ENCODE assay signal across 18 mouse cellular contexts in genomic region chr15:81255063-81255462, GRCm38 (mm10). TPM values are rescaled to one million over a fixed set of nuclear protein-coding genes. Genes with fewer than 3 reads are reported as not detected.
DNase-seq lines count a peak whose midpoint lies in the region; ATAC-seq lines count a peak whose summit lies in the region.
"Had no signal": no experiment of that assay in that cellular context is flagged by ENCODE, and none has a peak within 500 bp of the region (broad histone marks: within the 10 kb centered on the region; RNA-seq: fewer than 3 reads in every experiment).

No protein-coding gene starts in this region.

- H3K27me3 ChIP-seq in embryonic facial prominence, embryonic 14.5 days (replicated peaks; ENCODE audit: control insufficient read depth, insufficient read depth, low read length) = no peaks in the 10 kb centered on the region
- no peaks in the 10 kb centered on the region for H3K27me3 ChIP-seq in embryonic facial prominence, embryonic 10.5 days (replicated peaks; ENCODE audit: low read depth, poor library complexity, severe bottlenecking)
- no peaks in the 10 kb centered on the region for H3K27me3 ChIP-seq in midbrain, embryonic 11.5 days (ENCODE audit: control insufficient read depth, insufficient read depth, low read length)
- H3K27me3 ChIP-seq in midbrain, embryonic 10.5 days (ENCODE audit: low read depth, poor library complexity, severe bottlenecking) = no peaks in the 10 kb centered on the region
- no peaks in the 10 kb centered on the region for H3K27me3 ChIP-seq in midbrain, embryonic 15.5 days (replicated peaks)
- H3K27me3 ChIP-seq: embryonic facial prominence, embryonic 15.5 days; heart, embryonic 12.5 days; kidney, embryonic 15.5 days; limb, embryonic 12.5 days; liver, embryonic 15.5 days; stomach, embryonic 15.5 days had no signal

- H3K4me3 ChIP-seq in embryonic facial prominence, embryonic 14.5 days (ENCODE audit: low read depth, low read length) = no peak overlapping the region
- H3K4me3 ChIP-seq in embryonic facial prominence, embryonic 10.5 days = no peak overlapping the region
- no peak overlapping the region for H3K4me3 ChIP-seq in midbrain, embryonic 11.5 days (ENCODE audit: low read depth, low read length)
- H3K4me3 ChIP-seq in midbrain, embryonic 10.5 days = no peak overlapping the region
- no peak overlapping the region for H3K4me3 ChIP-seq in midbrain, embryonic 15.5 days
- H3K4me3 ChIP-seq: embryonic facial prominence, embryonic 15.5 days; heart, embryonic 12.5 days; kidney, embryonic 15.5 days; limb, embryonic 12.5 days; liver, embryonic 15.5 days; stomach, embryonic 15.5 days had no signal

- H3K27ac ChIP-seq in embryonic facial prominence, embryonic 14.5 days (replicated peaks; ENCODE audit: low read depth, low read length) = no peak overlapping the region
- H3K27ac ChIP-seq in embryonic facial prominence, embryonic 10.5 days (replicated peaks) = no peak overlapping the region
- H3K27ac ChIP-seq in midbrain, embryonic 11.5 days (ENCODE audit: low read depth, low read length) = no peak overlapping the region
- no peak overlapping the region for H3K27ac ChIP-seq in midbrain, embryonic 10.5 days (replicated peaks)
- H3K27ac ChIP-seq in midbrain, embryonic 15.5 days = peak overlapping the region; percentile 66
- H3K27ac ChIP-seq: embryonic facial prominence, embryonic 15.5 days; kidney, embryonic 15.5 days; limb, embryonic 12.5 days; liver, embryonic 15.5 days; stomach, embryonic 15.5 days had no signal

- H3K36me3 ChIP-seq in embryonic facial prominence, embryonic 14.5 days (ENCODE audit: control insufficient read depth, insufficient read depth, low read length) = no peaks in the 10 kb centered on the region
- H3K36me3 ChIP-seq in embryonic facial prominence, embryonic 10.5 days (replicated peaks) = no peaks in the 10 kb centered on the region
- no peaks in the 10 kb centered on the region for H3K36me3 ChIP-seq in midbrain, embryonic 11.5 days (ENCODE audit: control insufficient read depth, insufficient read depth, low read length)
- no peaks in the 10 kb centered on the region for H3K36me3 ChIP-seq in midbrain, embryonic 10.5 days
- H3K36me3 ChIP-seq in midbrain, embryonic 15.5 days (replicated peaks) = no peaks in the 10 kb centered on the region
- H3K36me3 ChIP-seq: embryonic facial prominence, embryonic 15.5 days; heart, embryonic 12.5 days; kidney, embryonic 15.5 days; limb, embryonic 12.5 days; liver, embryonic 15.5 days; stomach, embryonic 15.5 days had no signal

- peak; percentile 53 for DNase-seq in embryonic facial prominence, embryonic 14.5 days (ENCODE audit: low spot score)
- no peak for DNase-seq in embryonic facial prominence, embryonic 10.5 days (ENCODE audit: low spot score)
- DNase-seq in midbrain, embryonic 11.5 days (ENCODE audit: low spot score, missing footprints) = peak; percentile 68
- DNase-seq in midbrain, embryonic 10.5 days (ENCODE audit: low spot score) = no peak
- peak; percentile 55 for DNase-seq in brain, embryonic 18.5 days (ENCODE audit: low read depth, low spot score)
- no peak for DNase-seq in ovary, adult 18-20 months (ENCODE audit: low spot score)
- no peak for DNase-seq in spleen, postnatal 14 days (ENCODE audit: low spot score in 2 of 2)
- DNase-seq: cerebellum, adult 8-10 months; gastrocnemius, postnatal 36 days; lung, postnatal 10 days; thymus, postnatal 25 days had no signal

- peaks cover 5% of the 10 kb centered on the region; the same call in 1 of the 2 replicates for H3K9me3 ChIP-seq in embryonic facial prominence, embryonic 14.5 days (ENCODE audit: control insufficient read depth, low read length)
- no peaks in the 10 kb centered on the region for H3K9me3 ChIP-seq in embryonic facial prominence, embryonic 10.5 days
- no peaks in the 10 kb centered on the region for H3K9me3 ChIP-seq in midbrain, embryonic 11.5 days (ENCODE audit: control insufficient read depth, low read length)
- no peaks in the 10 kb centered on the region; the same call in 1 of the 2 replicates for H3K9me3 ChIP-seq in midbrain, embryonic 10.5 days (replicated peaks)
- H3K9me3 ChIP-seq in midbrain, embryonic 15.5 days = no peaks in the 10 kb centered on the region
- H3K9me3 ChIP-seq: embryonic facial prominence, embryonic 15.5 days; kidney, embryonic 15.5 days; liver, embryonic 15.5 days; stomach, embryonic 15.5 days had no signal

- H3K9ac ChIP-seq in embryonic facial prominence, embryonic 14.5 days (ENCODE audit: low read depth, low read length) = no peak overlapping the region
- no peak overlapping the region for H3K9ac ChIP-seq in midbrain, embryonic 11.5 days (ENCODE audit: low read length)
- H3K9ac ChIP-seq in midbrain, embryonic 15.5 days = no peak overlapping the region
- H3K9ac ChIP-seq: embryonic facial prominence, embryonic 15.5 days; heart, embryonic 12.5 days; kidney, embryonic 15.5 days; limb, embryonic 12.5 days; liver, embryonic 15.5 days; stomach, embryonic 15.5 days had no signal

- peak; percentile 50 for ATAC-seq in embryonic facial prominence, embryonic 14.5 days (ENCODE audit: low read depth)
- ATAC-seq in midbrain, embryonic 11.5 days (ENCODE audit: low FRiP score) = no peak
- peak; percentile 45; the same call in 1 of the 2 replicates for ATAC-seq in midbrain, embryonic 15.5 days (replicated peaks)

- 48% methylated on average over 6 of the region's 6 CpGs for WGBS in embryonic facial prominence, embryonic 14.5 days
- WGBS in embryonic facial prominence, embryonic 10.5 days = 65% methylated on average over 6 of the region's 6 CpGs
- 58% methylated on average over 6 of the region's 6 CpGs for WGBS in midbrain, embryonic 11.5 days
- WGBS in midbrain, embryonic 10.5 days = 68% methylated on average over 6 of the region's 6 CpGs
- 20% methylated on average over 6 of the region's 6 CpGs for WGBS in midbrain, embryonic 15.5 days

- no peak overlapping the region for H3K4me2 ChIP-seq in embryonic facial prominence, embryonic 14.5 days (ENCODE audit: low read depth, low read length)
- no peak overlapping the region for H3K4me2 ChIP-seq in midbrain, embryonic 11.5 days
- H3K4me2 ChIP-seq in midbrain, embryonic 15.5 days = no peak overlapping the region
- H3K4me2 ChIP-seq: embryonic facial prominence, embryonic 15.5 days; heart, embryonic 12.5 days; kidney, embryonic 15.5 days; limb, embryonic 12.5 days; liver, embryonic 15.5 days; stomach, embryonic 15.5 days had no signal

- no peaks in the 10 kb centered on the region; the same call in 1 of the 2 replicates for H3K4me1 ChIP-seq in embryonic facial prominence, embryonic 14.5 days (ENCODE audit: control insufficient read depth, insufficient read depth, low read length)
- H3K4me1 ChIP-seq in embryonic facial prominence, embryonic 10.5 days = peaks cover 17% of the 10 kb centered on the region
- no peaks in the 10 kb centered on the region for H3K4me1 ChIP-seq in midbrain, embryonic 11.5 days (ENCODE audit: control insufficient read depth, insufficient read depth, low read length)
- H3K4me1 ChIP-seq in midbrain, embryonic 10.5 days = peaks cover 23% of the 10 kb centered on the region
- H3K4me1 ChIP-seq in midbrain, embryonic 15.5 days = peaks cover 8% of the 10 kb centered on the region; the same call in 1 of the 2 replicates
- H3K4me1 ChIP-seq: heart, embryonic 12.5 days; liver, embryonic 15.5 days; stomach, embryonic 15.5 days had no signal

RNA-seq across cellular contexts. Expression of gene Mchr1, which starts 19.8 kb away (rescaled TPM):
- polyA plus RNA-seq in embryonic facial prominence, embryonic 14.5 days (2014; fragmentation: Nextera tagmentation; extraction: Ambion mirVana) = 1.1 and 2.0 TPM in 2 replicates
- 0.15 and 0.27 TPM in 2 replicates for polyA plus RNA-seq in embryonic facial prominence, embryonic 10.5 days (2016; fragmentation: Nextera tagmentation; extraction: Ambion mirVana)
- 0.44 and 0.74 TPM in 2 replicates for polyA plus RNA-seq in midbrain, embryonic 11.5 days (2014; fragmentation: Nextera tagmentation; extraction: Ambion mirVana)
- polyA plus RNA-seq in midbrain, embryonic 10.5 days (2016; fragmentation: Nextera tagmentation; extraction: Ambion mirVana) = 0.43 and 1.0 TPM in 2 replicates
- polyA plus RNA-seq in midbrain, embryonic 15.5 days (2015; fragmentation: Nextera tagmentation; extraction: Ambion mirVana) = 5.3 and 5.8 TPM in 2 replicates
- polyA plus RNA-seq: heart, embryonic 12.5 days had no signal

Comparison
In these comparisons a context has a peak if more than half of its experiments do, and no peak if none do; other contexts are left out.
1. DNase-seq: peak in embryonic facial prominence, embryonic 14.5 days (single experiment), midbrain, embryonic 11.5 days (single experiment) and brain, embryonic 18.5 days (single experiment); none in embryonic facial prominence, embryonic 10.5 days (single experiment), midbrain, embryonic 10.5 days (single experiment), ovary, adult 18-20 months (single experiment) and spleen, postnatal 14 days (0 of 2).